In the genomic region with DNA sequence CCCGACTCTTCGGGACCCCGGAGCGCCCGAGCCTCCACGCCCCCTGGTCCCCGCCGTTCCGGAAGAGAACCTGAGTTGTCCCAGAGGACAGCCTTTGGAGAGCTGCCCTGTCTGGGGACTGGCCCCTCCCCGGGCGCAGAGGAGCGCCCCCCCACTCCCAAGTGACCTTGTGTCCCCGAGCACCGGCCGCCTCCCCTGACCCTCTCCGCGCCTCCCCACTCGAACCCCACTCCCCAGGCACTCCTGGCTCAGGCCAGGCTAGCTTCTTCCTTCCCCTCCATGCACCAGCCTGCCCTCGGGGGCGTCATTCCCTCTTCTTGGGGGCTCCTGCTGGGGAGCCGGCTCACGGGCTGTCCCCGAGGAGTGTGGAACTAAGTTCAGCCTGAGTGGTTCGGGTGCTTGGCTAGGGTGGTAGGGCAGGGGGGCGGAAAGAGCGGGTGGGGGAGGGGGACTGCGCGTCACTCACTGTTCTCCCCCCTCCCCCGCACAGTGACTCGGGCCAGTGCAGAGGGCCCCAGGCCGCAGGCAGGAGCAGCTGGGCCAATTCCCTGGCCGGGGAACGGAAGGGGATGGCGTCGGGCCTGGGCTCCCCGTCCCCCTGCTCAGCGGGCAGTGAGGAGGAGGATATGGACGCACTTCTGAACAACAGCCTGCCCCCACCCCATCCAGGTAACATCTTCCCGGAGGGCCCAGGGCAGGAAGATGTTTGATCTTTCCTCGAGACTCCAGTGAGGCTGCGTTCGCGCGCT, we compare ENCODE assay signal across 8 mouse cellular contexts. TPM values are rescaled to one million over a fixed set of nuclear protein-coding genes. Genes with fewer than 3 reads are reported as not detected.
DNase-seq lines count a peak whose midpoint lies in the region; ATAC-seq lines count a peak whose summit lies in the region.

No protein-coding gene starts in this region.

- peak overlapping the region; percentile 84 for H3K4me2 ChIP-seq in embryonic facial prominence, embryonic 14.5 days (ENCODE audit: low read depth, low read length)
- peak overlapping the region; percentile 96 for H3K4me2 ChIP-seq in heart, embryonic 16.5 days (ENCODE audit: low read depth, low read length)

- peaks cover 33% of the 10 kb centered on the region for H3K36me3 ChIP-seq in embryonic facial prominence, embryonic 14.5 days (ENCODE audit: control insufficient read depth, insufficient read depth, low read length)
- H3K36me3 ChIP-seq in heart, embryonic 16.5 days (ENCODE audit: control insufficient read depth, insufficient read depth): peaks cover 16% of the 10 kb centered on the region

- ATAC-seq in embryonic facial prominence, embryonic 14.5 days (ENCODE audit: low read depth): peak; percentile 42
- peak; percentile 46 for ATAC-seq in heart, embryonic 16.5 days (replicated peaks; ENCODE audit: extremely low read depth, insufficient read depth, low FRiP score)

- under 1% methylated on average over 26 of the region's 44 CpGs for WGBS in embryonic facial prominence, embryonic 14.5 days
- 1% methylated on average over 44 of the region's 44 CpGs for WGBS in heart, embryonic 16.5 days

- peak; percentile 21 to 23 for DNase-seq in CD8-positive naive resting alpha-beta T cell, adult 2 months (ENCODE audit: low read depth in 2 of 2, low spot score in 2 of 2)
- peak; percentile 82 for DNase-seq in adrenal gland, adult 2 months
- DNase-seq in embryonic facial prominence, embryonic 14.5 days (ENCODE audit: low spot score): peak; percentile 69
- peak; percentile 76 to 91 for DNase-seq in kidney, postnatal 25 days
- peak; percentile 68 for DNase-seq in lung, postnatal 14 days
- DNase-seq in retina, postnatal 1 day: peak; percentile 81
- peak; percentile 56 for DNase-seq in urinary bladder, postnatal 14 days (ENCODE audit: low spot score)

- peak overlapping the region; percentile 71 for H3K4me3 ChIP-seq in embryonic facial prominence, embryonic 14.5 days (ENCODE audit: low read depth, low read length)
- peak overlapping the region; percentile 91 for H3K4me3 ChIP-seq in heart, embryonic 16.5 days (ENCODE audit: low read length)

- no peaks in the 10 kb centered on the region for H3K27me3 ChIP-seq in embryonic facial prominence, embryonic 14.5 days (replicated peaks; ENCODE audit: control insufficient read depth, insufficient read depth, low read length)
- H3K27me3 ChIP-seq in heart, embryonic 16.5 days (ENCODE audit: control insufficient read depth, insufficient read depth, low read length): no peaks in the 10 kb centered on the region

- H3K27ac ChIP-seq in embryonic facial prominence, embryonic 14.5 days (replicated peaks; ENCODE audit: low read depth, low read length): peak overlapping the region; percentile 94
- H3K27ac ChIP-seq in heart, embryonic 16.5 days (ENCODE audit: low read length): peak overlapping the region; percentile 98

- H3K4me1 ChIP-seq in embryonic facial prominence, embryonic 14.5 days (ENCODE audit: control insufficient read depth, insufficient read depth, low read length): peaks cover 22% of the 10 kb centered on the region
- peaks cover 29% of the 10 kb centered on the region for H3K4me1 ChIP-seq in heart, embryonic 16.5 days (ENCODE audit: control insufficient read depth, insufficient read depth, low read length)

- H3K9ac ChIP-seq in embryonic facial prominence, embryonic 14.5 days (ENCODE audit: low read depth, low read length): peak overlapping the region; percentile 88
- peak overlapping the region; percentile 96 for H3K9ac ChIP-seq in heart, embryonic 16.5 days (ENCODE audit: low read length)

- no peaks in the 10 kb centered on the region for H3K9me3 ChIP-seq in embryonic facial prominence, embryonic 14.5 days (ENCODE audit: control insufficient read depth, low read length)
- H3K9me3 ChIP-seq in heart, embryonic 16.5 days (replicated peaks; ENCODE audit: control insufficient read depth, low read length): no peaks in the 10 kb centered on the region

RNA-seq across cellular contexts. Expression of a gene that starts 1.0 kb away (rescaled TPM):
- total RNA-seq in adrenal gland, adult 2 months (2021): 100 to 1,000 TPM; 139 to 156 TPM
- 54.1 and 58.1 TPM in 2 replicates for polyA plus RNA-seq in adrenal gland, adult 2 months (2012; rRNA removed)
- 70.1 and 73.5 TPM in 2 replicates for polyA plus RNA-seq in embryonic facial prominence, embryonic 14.5 days (2014; fragmentation: Nextera tagmentation; extraction: Ambion mirVana)
- 50.6 and 63.0 TPM in 2 replicates for polyA plus RNA-seq in heart, embryonic 16.5 days (2015; fragmentation: Nextera tagmentation; extraction: Ambion mirVana)

RNA-seq across cellular contexts. Expression of a gene that starts 29.1 kb away (rescaled TPM):
- total RNA-seq in adrenal gland, adult 2 months (2021): under 1 TPM; 0.61 to 0.83 TPM
- 3.1 and 4.3 TPM in 2 replicates for polyA plus RNA-seq in adrenal gland, adult 2 months (2012; rRNA removed)
- 1.1 and 1.4 TPM in 2 replicates for polyA plus RNA-seq in embryonic facial prominence, embryonic 14.5 days (2014; fragmentation: Nextera tagmentation; extraction: Ambion mirVana)
- polyA plus RNA-seq in heart, embryonic 16.5 days (2015; fragmentation: Nextera tagmentation; extraction: Ambion mirVana): 0.55 and 1.6 TPM in 2 replicates

RNA-seq across cellular contexts. Expression of a gene that starts 34.9 kb away (rescaled TPM):
- 10 to 100 TPM; 40.9 to 51.7 TPM for total RNA-seq in adrenal gland, adult 2 months (2021)
- polyA plus RNA-seq in adrenal gland, adult 2 months (2012; rRNA removed): 8.0 and 12.0 TPM in 2 replicates
- 56.4 and 60.4 TPM in 2 replicates for polyA plus RNA-seq in embryonic facial prominence, embryonic 14.5 days (2014; fragmentation: Nextera tagmentation; extraction: Ambion mirVana)
- polyA plus RNA-seq in heart, embryonic 16.5 days (2015; fragmentation: Nextera tagmentation; extraction: Ambion mirVana): 45.0 and 45.8 TPM in 2 replicates

RNA-seq across cellular contexts. Expression of a gene that starts 47.3 kb away (rescaled TPM):
- 10 to 100 TPM in 1 of 2 experiments, 1 to 10 TPM in 1; 4.4 to 12.2 TPM for total RNA-seq in adrenal gland, adult 2 months (2021)
- polyA plus RNA-seq in adrenal gland, adult 2 months (2012; rRNA removed): 14.0 and 15.9 TPM in 2 replicates
- polyA plus RNA-seq in embryonic facial prominence, embryonic 14.5 days (2014; fragmentation: Nextera tagmentation; extraction: Ambion mirVana): 8.3 and 9.9 TPM in 2 replicates
- polyA plus RNA-seq in heart, embryonic 16.5 days (2015; fragmentation: Nextera tagmentation; extraction: Ambion mirVana): 8.0 TPM in 2 replicates

RNA-seq across cellular contexts. Expression of a gene that starts 48.3 kb away (rescaled TPM):
- total RNA-seq in adrenal gland, adult 2 months (2021): 10 to 100 TPM; 13.8 to 21.4 TPM
- 73.1 and 80.0 TPM in 2 replicates for polyA plus RNA-seq in adrenal gland, adult 2 months (2012; rRNA removed)
- polyA plus RNA-seq in embryonic facial prominence, embryonic 14.5 days (2014; fragmentation: Nextera tagmentation; extraction: Ambion mirVana): 37.9 and 43.7 TPM in 2 replicates
- 11.7 and 13.2 TPM in 2 replicates for polyA plus RNA-seq in heart, embryonic 16.5 days (2015; fragmentation: Nextera tagmentation; extraction: Ambion mirVana)

Comparison
In these comparisons a context has a peak if more than half of its experiments do, and no peak if none do; other contexts are left out.
1. Peak in every context shown above with its lines: DNase-seq, ATAC-seq, H3K4me3 ChIP-seq and H3K27ac ChIP-seq.
2. DNase-seq: peak in every context shown above with its lines; median percentile 84 in kidney, postnatal 25 days; 82 in adrenal gland, adult 2 months; 81 in retina, postnatal 1 day; 69 in embryonic facial prominence, embryonic 14.5 days; 68 in lung, postnatal 14 days; 56 in urinary bladder, postnatal 14 days; 22 in CD8-positive naive resting alpha-beta T cell, adult 2 months.